Mouse (Mus musculus): Measurements from ENCODE around the gene Zfp69. TPM values are rescaled to one million over a fixed set of nuclear protein-coding genes. Genes with fewer than 3 reads are reported as not detected.

The Zfp69 gene
- total RNA-seq (2014; rRNA removed) (2.6 and 3.1 TPM in 2 replicates), polyA plus RNA-seq (2015; fragmentation: Nextera tagmentation; extraction: Ambion mirVana) (2.5 and 4.5 TPM in 2 replicates)

GRCm38 (mm10) chr4:120951428-120951973, at the start of gene Zfp69:
Gene Zfp69 (minus strand): TSS chr4:120951699.
- no peaks in the 10 kb centered on the region for H3K36me3 ChIP-seq (ENCODE audit: insufficient read depth)
- no peaks in the 10 kb centered on the region for H3K4me1 ChIP-seq (ENCODE audit: insufficient read depth)
- no peak for TF ChIP-seq CTCF (IDR thresholded peaks at IDR 0.05; ENCODE audit: low read depth)
- H3K4me2 ChIP-seq (ENCODE audit: low read depth): peak within 1 kb of the TSS; percentile 88
- peak within 1 kb of the TSS; percentile 83 for H3K27ac ChIP-seq (ENCODE audit: low read depth, low read length)
- under 1% methylated on average over 60 of the region's 60 CpGs for WGBS
- DNase-seq (peak; percentile 90), ATAC-seq (peak; percentile 99)
- no peaks in the 10 kb centered on the region for H3K27me3 ChIP-seq (ENCODE audit: insufficient read depth, low read length)
- no peaks in the 10 kb centered on the region for H3K9me3 ChIP-seq (ENCODE audit: low read length)
- peak within 1 kb of the TSS; percentile 77 for H3K4me3 ChIP-seq (ENCODE audit: low read depth, low read length)
- H3K9ac ChIP-seq: peak within 1 kb of the TSS; percentile 71

- no peak overlapping the region for H3K27ac ChIP-seq (ENCODE audit: low read depth, low read length)
- 92% methylated on average over 2 of the region's 2 CpGs for WGBS
- TF ChIP-seq CTCF (IDR thresholded peaks at IDR 0.05; ENCODE audit: low read depth): no peak
- H3K4me3 ChIP-seq (ENCODE audit: low read depth, low read length): no peak overlapping the region
- no peaks in the 10 kb centered on the region for H3K27me3 ChIP-seq (ENCODE audit: insufficient read depth, low read length)
- DNase-seq: no peak
- no peak overlapping the region for H3K4me2 ChIP-seq (ENCODE audit: low read depth)
- no peaks in the 10 kb centered on the region for H3K9me3 ChIP-seq (ENCODE audit: low read length)
- H3K9ac ChIP-seq: no peak overlapping the region
- peaks cover 31% of the 10 kb centered on the region for H3K4me1 ChIP-seq (ENCODE audit: insufficient read depth)
- no peak for ATAC-seq
- no peaks in the 10 kb centered on the region for H3K36me3 ChIP-seq (ENCODE audit: insufficient read depth)
These were observed 49.5 kb upstream of the Zfp69 start for GRCm38 (mm10) chr4:121001042-121001441.

GRCm38 (mm10) chr4:120995911-120996310, 44.4 kb upstream of the Zfp69 start:
- H3K4me1 ChIP-seq (ENCODE audit: insufficient read depth): no peaks in the 10 kb centered on the region
- no peak overlapping the region for H3K9ac ChIP-seq
- no peaks in the 10 kb centered on the region for H3K27me3 ChIP-seq (ENCODE audit: insufficient read depth, low read length)
- DNase-seq (peak; percentile 16), ATAC-seq (no peak)
- H3K4me2 ChIP-seq (ENCODE audit: low read depth): no peak overlapping the region
- H3K9me3 ChIP-seq (ENCODE audit: low read length): no peaks in the 10 kb centered on the region
- no peak overlapping the region for H3K4me3 ChIP-seq (ENCODE audit: low read depth, low read length)
- WGBS: 67% methylated on average over 1 of the region's 1 CpGs
- no peak for TF ChIP-seq CTCF (IDR thresholded peaks at IDR 0.05; ENCODE audit: low read depth)
- no peak overlapping the region for H3K27ac ChIP-seq (ENCODE audit: low read depth, low read length)
- no peaks in the 10 kb centered on the region for H3K36me3 ChIP-seq (ENCODE audit: insufficient read depth)

GRCm38 (mm10) chr4:120993025-120993424, 41.5 kb upstream of the Zfp69 start:
- H3K27me3 ChIP-seq (ENCODE audit: insufficient read depth, low read length): no peaks in the 10 kb centered on the region
- no peak for ATAC-seq
- H3K4me2 ChIP-seq (ENCODE audit: low read depth): no peak overlapping the region
- no peak for DNase-seq
- TF ChIP-seq CTCF (IDR thresholded peaks at IDR 0.05; ENCODE audit: low read depth): no peak
- no peaks in the 10 kb centered on the region for H3K4me1 ChIP-seq (ENCODE audit: insufficient read depth)
- no peak overlapping the region for H3K27ac ChIP-seq (ENCODE audit: low read depth, low read length)
- WGBS: 85% methylated on average over 1 of the region's 1 CpGs
- no peak overlapping the region for H3K4me3 ChIP-seq (ENCODE audit: low read depth, low read length)
- H3K9me3 ChIP-seq (ENCODE audit: low read length): no peaks in the 10 kb centered on the region
- H3K9ac ChIP-seq: no peak overlapping the region
- H3K36me3 ChIP-seq (ENCODE audit: insufficient read depth): no peaks in the 10 kb centered on the region

DNA sequence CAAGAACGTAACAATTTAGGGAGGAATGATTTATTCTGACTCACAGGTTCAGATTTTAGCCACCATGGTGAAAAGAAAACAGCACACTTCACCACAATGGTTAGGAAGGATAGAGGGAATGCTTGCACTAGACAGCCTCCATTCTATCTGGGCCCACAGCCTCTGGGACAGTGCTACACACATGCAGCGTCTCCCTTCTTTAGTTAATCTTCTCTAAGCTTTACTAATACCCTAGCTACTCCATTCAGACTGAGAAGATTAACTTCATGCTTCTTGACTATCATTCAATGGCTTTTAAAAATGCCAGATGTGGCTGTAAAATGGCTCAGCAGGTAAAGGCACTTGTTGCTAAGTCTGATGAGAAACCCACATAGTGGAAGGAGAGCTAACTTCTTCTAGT, 40.8 kb upstream of the Zfp69 start:
- ATAC-seq (no peak), DNase-seq (no peak)
- no peak for TF ChIP-seq CTCF (IDR thresholded peaks at IDR 0.05; ENCODE audit: low read depth)
- Histone ChIP-seq H3K36me3 (ENCODE audit: insufficient read depth) (no peaks in the 10 kb centered on the region), H3K4me1 (ENCODE audit: insufficient read depth) (no peaks in the 10 kb centered on the region), H3K27me3 (ENCODE audit: insufficient read depth, low read length) (no peaks in the 10 kb centered on the region), H3K4me2 (ENCODE audit: low read depth) (no peak overlapping the region), H3K27ac (ENCODE audit: low read depth, low read length) (no peak overlapping the region), H3K4me3 (ENCODE audit: low read depth, low read length) (no peak overlapping the region), H3K9me3 (ENCODE audit: low read length) (no peaks in the 10 kb centered on the region), H3K9ac (no peak overlapping the region)
- 32% methylated on average over 2 of the region's 2 CpGs for WGBS

DNA sequence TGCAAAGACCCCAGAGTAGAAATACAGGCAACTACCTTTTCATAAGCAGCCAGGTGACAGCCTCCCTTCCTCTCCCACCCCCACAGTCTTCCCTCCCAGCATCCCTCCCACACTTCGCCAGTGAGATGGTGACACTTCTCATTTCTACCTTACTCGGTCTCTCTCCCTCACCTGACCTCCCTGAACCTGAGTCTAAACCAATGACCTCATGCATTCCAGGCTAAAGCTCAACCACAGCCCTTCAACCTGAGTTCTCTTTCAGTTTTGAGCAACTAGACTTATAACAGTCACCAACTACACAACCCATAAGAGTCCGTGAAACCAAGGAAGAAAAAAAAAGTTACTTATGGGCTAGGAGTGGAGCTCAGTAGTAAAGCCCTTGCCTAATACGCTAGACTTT, 35.8 kb upstream of the Zfp69 start:
- Histone ChIP-seq H3K27me3 (ENCODE audit: insufficient read depth, low read length) (no peaks in the 10 kb centered on the region), H3K4me3 (ENCODE audit: low read depth, low read length) (no peak overlapping the region), H3K36me3 (ENCODE audit: insufficient read depth) (peaks cover 8% of the 10 kb centered on the region), H3K27ac (ENCODE audit: low read depth, low read length) (no peak overlapping the region), H3K9me3 (ENCODE audit: low read length) (no peaks in the 10 kb centered on the region), H3K4me1 (ENCODE audit: insufficient read depth) (no peaks in the 10 kb centered on the region), H3K4me2 (ENCODE audit: low read depth) (no peak overlapping the region), H3K9ac (no peak overlapping the region)
- ATAC-seq: no peak
- 84% methylated on average over 4 of the region's 4 CpGs for WGBS
- no peak for DNase-seq
- TF ChIP-seq CTCF (IDR thresholded peaks at IDR 0.05; ENCODE audit: low read depth): no peak

GRCm38 (mm10) chr4:120986446-120986845, 34.9 kb upstream of the Zfp69 start:
- no peaks in the 10 kb centered on the region for H3K27me3 ChIP-seq (ENCODE audit: insufficient read depth, low read length)
- H3K4me2 ChIP-seq (ENCODE audit: low read depth): no peak overlapping the region
- peak; percentile 89 for TF ChIP-seq CTCF (IDR thresholded peaks at IDR 0.05; ENCODE audit: low read depth)
- H3K4me3 ChIP-seq (ENCODE audit: low read depth, low read length): no peak overlapping the region
- no peak overlapping the region for H3K27ac ChIP-seq (ENCODE audit: low read depth, low read length)
- H3K9me3 ChIP-seq (ENCODE audit: low read length): no peaks in the 10 kb centered on the region
- H3K4me1 ChIP-seq (ENCODE audit: insufficient read depth): no peaks in the 10 kb centered on the region
- peaks cover 10% of the 10 kb centered on the region for H3K36me3 ChIP-seq (ENCODE audit: insufficient read depth)
- ATAC-seq (peak; percentile 84), DNase-seq (peak; percentile 84)
- WGBS: 16% methylated on average over 6 of the region's 6 CpGs
- H3K9ac ChIP-seq: no peak overlapping the region

All from forebrain, postnatal 0 days (tissue).